In genomic region chr4:124335726-124336125, GRCm38 (mm10) we compare ENCODE assay signal across 15 mouse cellular contexts.
DNase-seq lines count a peak whose midpoint lies in the region; ATAC-seq and TF ChIP-seq lines count a peak whose summit lies in the region.
"Had no signal": no experiment of that assay in that cellular context is flagged by ENCODE, and none has a peak within 500 bp of the region (broad histone marks: within the 10 kb centered on the region; RNA-seq: fewer than 3 reads in every experiment).

No protein-coding gene starts in this region.

- H3K9me3 ChIP-seq in hindbrain, postnatal 0 days (ENCODE audit: low read length) = 0 out of 2 replicates have a peak, but pooled peaks cover 6% of the 10 kb centered on the region
- H3K9me3 ChIP-seq in hindbrain, embryonic 12.5 days (replicated peaks) = no peaks in the 10 kb centered on the region
- no peaks in the 10 kb centered on the region for H3K9me3 ChIP-seq in lung, postnatal 0 days (ENCODE audit: low read length)
- 0 out of 2 replicates have a peak, but pooled peaks cover 4% of the 10 kb centered on the region for H3K9me3 ChIP-seq in forebrain, embryonic 13.5 days (replicated peaks)
- peaks cover 4% of the 10 kb centered on the region; the same call in 1 of the 2 replicates for H3K9me3 ChIP-seq in hindbrain, embryonic 13.5 days
- H3K9me3 ChIP-seq: embryonic facial prominence, embryonic 12.5 days; limb, embryonic 12.5 days had no signal

- ATAC-seq in hindbrain, postnatal 0 days = no peak
- ATAC-seq in hindbrain, embryonic 12.5 days (ENCODE audit: low FRiP score) = no peak
- no peak for ATAC-seq in lung, postnatal 0 days
- no peak for ATAC-seq in forebrain, embryonic 13.5 days
- no peak for ATAC-seq in hindbrain, embryonic 13.5 days (ENCODE audit: low FRiP score)

- no peak overlapping the region for H3K9ac ChIP-seq in hindbrain, postnatal 0 days (replicated peaks; ENCODE audit: low read length)
- H3K9ac ChIP-seq in hindbrain, embryonic 12.5 days = no peak overlapping the region
- no peak overlapping the region for H3K9ac ChIP-seq in lung, postnatal 0 days (replicated peaks; ENCODE audit: low read depth)
- no peak overlapping the region for H3K9ac ChIP-seq in forebrain, embryonic 13.5 days
- no peak overlapping the region for H3K9ac ChIP-seq in hindbrain, embryonic 13.5 days
- H3K9ac ChIP-seq: embryonic facial prominence, embryonic 12.5 days; hindbrain, embryonic 14.5 days; limb, embryonic 12.5 days had no signal

- H3K27ac ChIP-seq in hindbrain, postnatal 0 days = no peak overlapping the region
- H3K27ac ChIP-seq in hindbrain, embryonic 12.5 days = no peak overlapping the region
- H3K27ac ChIP-seq in lung, postnatal 0 days (ENCODE audit: low read length) = no peak overlapping the region
- no peak overlapping the region for H3K27ac ChIP-seq in forebrain, embryonic 13.5 days
- H3K27ac ChIP-seq in hindbrain, embryonic 13.5 days = no peak overlapping the region
- H3K27ac ChIP-seq: embryonic facial prominence, embryonic 12.5 days; hindbrain, embryonic 14.5 days; limb, embryonic 12.5 days had no signal

- no peak overlapping the region for H3K4me2 ChIP-seq in hindbrain, postnatal 0 days (ENCODE audit: low read depth, low read length)
- H3K4me2 ChIP-seq in hindbrain, embryonic 12.5 days (replicated peaks) = no peak overlapping the region
- H3K4me2 ChIP-seq in lung, postnatal 0 days (replicated peaks; ENCODE audit: low read depth, low read length) = no peak overlapping the region
- H3K4me2 ChIP-seq in forebrain, embryonic 13.5 days = no peak overlapping the region
- H3K4me2 ChIP-seq in hindbrain, embryonic 13.5 days = no peak overlapping the region
- H3K4me2 ChIP-seq: embryonic facial prominence, embryonic 12.5 days; hindbrain, embryonic 14.5 days; limb, embryonic 12.5 days had no signal

- H3K36me3 ChIP-seq in hindbrain, postnatal 0 days (ENCODE audit: insufficient read depth, low read length) = no peaks in the 10 kb centered on the region
- H3K36me3 ChIP-seq in hindbrain, embryonic 12.5 days = no peaks in the 10 kb centered on the region
- H3K36me3 ChIP-seq in lung, postnatal 0 days (ENCODE audit: insufficient read depth, low read length) = no peaks in the 10 kb centered on the region
- no peaks in the 10 kb centered on the region for H3K36me3 ChIP-seq in forebrain, embryonic 13.5 days (ENCODE audit: poor library complexity, severe bottlenecking)
- no peaks in the 10 kb centered on the region for H3K36me3 ChIP-seq in hindbrain, embryonic 13.5 days
- H3K36me3 ChIP-seq: embryonic facial prominence, embryonic 12.5 days; limb, embryonic 12.5 days had no signal

- WGBS in hindbrain, postnatal 0 days = 69% methylated on average over 2 of the region's 2 CpGs
- 73% methylated on average over 2 of the region's 2 CpGs for WGBS in hindbrain, embryonic 12.5 days
- WGBS in lung, postnatal 0 days = 57% methylated on average over 2 of the region's 2 CpGs
- WGBS in forebrain, embryonic 13.5 days = 72% methylated on average over 2 of the region's 2 CpGs
- 78% methylated on average over 2 of the region's 2 CpGs for WGBS in hindbrain, embryonic 13.5 days

- no peak for TF ChIP-seq EP300 in lung, postnatal 0 days (IDR thresholded peaks at IDR 0.05)

- H3K4me3 ChIP-seq in hindbrain, postnatal 0 days (ENCODE audit: low read length) = no peak overlapping the region
- H3K4me3 ChIP-seq in hindbrain, embryonic 12.5 days = no peak overlapping the region
- H3K4me3 ChIP-seq in lung, postnatal 0 days (ENCODE audit: low read depth, low read length) = no peak overlapping the region
- H3K4me3 ChIP-seq in forebrain, embryonic 13.5 days = no peak overlapping the region
- H3K4me3 ChIP-seq in hindbrain, embryonic 13.5 days = no peak overlapping the region
- H3K4me3 ChIP-seq: embryonic facial prominence, embryonic 12.5 days; limb, embryonic 12.5 days had no signal

- H3K27me3 ChIP-seq in hindbrain, postnatal 0 days (ENCODE audit: insufficient read depth, low read length) = no peaks in the 10 kb centered on the region
- no peaks in the 10 kb centered on the region for H3K27me3 ChIP-seq in hindbrain, embryonic 12.5 days
- H3K27me3 ChIP-seq in lung, postnatal 0 days (replicated peaks; ENCODE audit: insufficient read depth, low read length) = no peaks in the 10 kb centered on the region
- H3K27me3 ChIP-seq in forebrain, embryonic 13.5 days = no peaks in the 10 kb centered on the region; the same call in 1 of the 2 replicates
- H3K27me3 ChIP-seq in hindbrain, embryonic 13.5 days = no peaks in the 10 kb centered on the region
- H3K27me3 ChIP-seq: embryonic facial prominence, embryonic 12.5 days; limb, embryonic 12.5 days had no signal

- H3K4me1 ChIP-seq in hindbrain, postnatal 0 days (ENCODE audit: insufficient read depth, low read length) = no peaks in the 10 kb centered on the region
- H3K4me1 ChIP-seq in hindbrain, embryonic 12.5 days = peaks cover 5% of the 10 kb centered on the region; the same call in 1 of the 2 replicates
- H3K4me1 ChIP-seq in lung, postnatal 0 days (ENCODE audit: insufficient read depth, low read depth, low read length) = no peaks in the 10 kb centered on the region
- no peaks in the 10 kb centered on the region for H3K4me1 ChIP-seq in forebrain, embryonic 13.5 days
- 0 out of 2 replicates have a peak, but pooled peaks cover 4% of the 10 kb centered on the region for H3K4me1 ChIP-seq in hindbrain, embryonic 13.5 days (replicated peaks)

- peak; percentile 41 for TF ChIP-seq CTCF in hindbrain, postnatal 0 days (IDR thresholded peaks at IDR 0.05; ENCODE audit: low read depth)
- TF ChIP-seq CTCF in lung, postnatal 0 days (IDR thresholded peaks at IDR 0.05) = 0 out of 2 replicates have a peak, but pooled peaks have one; percentile 15

- DNase-seq in hindbrain, postnatal 0 days (ENCODE audit: low spot score) = no peak
- DNase-seq in lung, postnatal 0 days (ENCODE audit: low spot score) = no peak
- DNase-seq in lung, postnatal 4 days = no peak
- peak; percentile 75 for DNase-seq in ZHBTc4 (ENCODE audit: low read depth, low spot score)
- peak; percentile 44 for DNase-seq in testis, postnatal 14 days (ENCODE audit: low spot score)
- DNase-seq: cerebellum, adult 18-20 months; kidney, adult 9 months; retina, postnatal 1 day; thymus, postnatal 36 days had no signal

Comparison
In these comparisons a context has a peak if more than half of its experiments do, and no peak if none do; other contexts are left out.
1. DNase-seq: peak in ZHBTc4 (single experiment) and testis, postnatal 14 days (single experiment); none in hindbrain, postnatal 0 days (single experiment), lung, postnatal 0 days (single experiment) and lung, postnatal 4 days (0 of 2).